ENCODE assay signal across 8 mouse cellular contexts in genomic region chr4:82513426-82513750, GRCm38 (mm10).
DNase-seq lines count a peak whose midpoint lies in the region; ATAC-seq and TF ChIP-seq lines count a peak whose summit lies in the region.

No protein-coding gene starts in this region.

- H3K79me2 ChIP-seq in heart, adult 2 months (replicated peaks; ENCODE audit: control insufficient read depth, insufficient read depth, low read length) = no peaks in the 10 kb centered on the region

- ATAC-seq in liver, embryonic 11.5 days (replicated peaks; ENCODE audit: low FRiP score) = peak; percentile 59; the same call in 1 of the 2 replicates
- no peak for ATAC-seq in stomach, embryonic 16.5 days (ENCODE audit: insufficient read depth, low FRiP score)

- TF ChIP-seq CTCF in heart, adult 2 months (IDR thresholded peaks at IDR 0.05) = no peak
- TF ChIP-seq CTCF in spleen, adult 2 months (IDR thresholded peaks at IDR 0.05; ENCODE audit: extremely low read depth, insufficient read depth, insufficient read length, insufficient replicate concordance) = no peak

- H3K9ac ChIP-seq in heart, adult 2 months (ENCODE audit: low read depth, low read length) = peak overlapping the region; percentile 75
- H3K9ac ChIP-seq in liver, embryonic 11.5 days (ENCODE audit: low read depth, low read length) = peak overlapping the region; percentile 49
- H3K9ac ChIP-seq in stomach, embryonic 16.5 days (ENCODE audit: low read length) = peak overlapping the region; percentile 77

- H3K36me3 ChIP-seq in heart, adult 2 months (ENCODE audit: control insufficient read depth, insufficient read depth, low read length) = peaks cover 6% of the 10 kb centered on the region; the same call in 1 of the 2 replicates
- no peaks in the 10 kb centered on the region for H3K36me3 ChIP-seq in spleen, adult 2 months (ENCODE audit: control insufficient read depth, insufficient read depth, low read length)
- H3K36me3 ChIP-seq in liver, embryonic 11.5 days (ENCODE audit: control insufficient read depth, insufficient read depth, low read length) = no peaks in the 10 kb centered on the region
- no peaks in the 10 kb centered on the region for H3K36me3 ChIP-seq in stomach, embryonic 16.5 days (ENCODE audit: control insufficient read depth, insufficient read depth, low read length)

- TF ChIP-seq EP300 in heart, adult 2 months (IDR thresholded peaks at IDR 0.05; ENCODE audit: insufficient read depth, low read depth, low read length) = no peak

- H3K9me3 ChIP-seq in liver, embryonic 11.5 days (ENCODE audit: control insufficient read depth, low read length) = no peaks in the 10 kb centered on the region
- no peaks in the 10 kb centered on the region for H3K9me3 ChIP-seq in stomach, embryonic 16.5 days (replicated peaks; ENCODE audit: control insufficient read depth, low read length)

- no peaks in the 10 kb centered on the region for H3K27me3 ChIP-seq in heart, adult 2 months (ENCODE audit: control insufficient read depth, insufficient read depth, low read length)
- peaks cover 13% of the 10 kb centered on the region for H3K27me3 ChIP-seq in spleen, adult 2 months (ENCODE audit: control insufficient read depth, insufficient read depth, low read length)
- peaks cover 13% of the 10 kb centered on the region for H3K27me3 ChIP-seq in liver, embryonic 11.5 days (replicated peaks; ENCODE audit: control insufficient read depth, insufficient read depth, low read length)
- no peaks in the 10 kb centered on the region for H3K27me3 ChIP-seq in stomach, embryonic 16.5 days (ENCODE audit: control insufficient read depth, insufficient read depth, low read length)

- peaks cover 6% of the 10 kb centered on the region for H3K4me1 ChIP-seq in heart, adult 2 months (ENCODE audit: control insufficient read depth, insufficient read depth, low read length)
- peaks cover 5% of the 10 kb centered on the region for H3K4me1 ChIP-seq in spleen, adult 2 months (ENCODE audit: control insufficient read depth, insufficient read depth, insufficient read length)
- no peaks in the 10 kb centered on the region for H3K4me1 ChIP-seq in liver, embryonic 11.5 days (replicated peaks; ENCODE audit: control insufficient read depth, insufficient read depth, low read length)
- H3K4me1 ChIP-seq in stomach, embryonic 16.5 days (ENCODE audit: control insufficient read depth, insufficient read depth, low read length) = peaks cover 23% of the 10 kb centered on the region

- WGBS in heart, adult 2 months = 4% methylated on average over 14 of the region's 14 CpGs
- 7% methylated on average over 14 of the region's 14 CpGs for WGBS in spleen, adult 2 months
- WGBS in liver, embryonic 11.5 days = 2% methylated on average over 14 of the region's 14 CpGs
- 1% methylated on average over 14 of the region's 14 CpGs for WGBS in stomach, embryonic 16.5 days

- peak overlapping the region; percentile 64 for H3K27ac ChIP-seq in heart, adult 2 months
- peak overlapping the region; percentile 41; the same call in 1 of the 2 replicates for H3K27ac ChIP-seq in spleen, adult 2 months (ENCODE audit: insufficient read depth, low read length)
- H3K27ac ChIP-seq in liver, embryonic 11.5 days (ENCODE audit: low read depth, low read length) = 0 out of 2 replicates have a peak overlapping the region, but pooled peaks have one; percentile 1
- peak overlapping the region; percentile 98 for H3K27ac ChIP-seq in stomach, embryonic 16.5 days (ENCODE audit: low read length)

- intact Hi-C loops in heart, adult 2 months (cut with DNase I) = no loop called here
- intact Hi-C loops in left cerebral cortex, postnatal 36 days (cut with DNase I) = no loop called here

- DNase-seq in heart, adult 2 months = no peak
- DNase-seq in heart, adult 11 months = no peak
- DNase-seq in spleen, adult 2 months (ENCODE audit: low read depth in 1 of 2, low spot score in 2 of 2) = no peak
- no peak for DNase-seq in spleen, postnatal 14 days (ENCODE audit: low spot score in 2 of 2)
- no peak for DNase-seq in liver, embryonic 11.5 days (ENCODE audit: low spot score)
- no peak for DNase-seq in left cerebral cortex, postnatal 36 days (ENCODE audit: low spot score in 2 of 2)
- no peak for DNase-seq in spleen, adult 12 weeks (ENCODE audit: low spot score)

- peak overlapping the region; percentile 93 for H3K4me2 ChIP-seq in liver, embryonic 11.5 days
- peak overlapping the region; percentile 86 for H3K4me2 ChIP-seq in stomach, embryonic 16.5 days (ENCODE audit: low read depth, low read length)

- TF ChIP-seq POLR2A in heart, adult 2 months (IDR thresholded peaks at IDR 0.05; ENCODE audit: insufficient read depth, low read depth, low read length) = no peak
- no peak for TF ChIP-seq POLR2A in spleen, adult 2 months (IDR thresholded peaks at IDR 0.05; ENCODE audit: low read depth, low read length)

- peak overlapping the region; percentile 48 for H3K4me3 ChIP-seq in heart, adult 2 months
- H3K4me3 ChIP-seq in spleen, adult 2 months (ENCODE audit: extremely low read depth, insufficient read depth, insufficient read length) = peak overlapping the region; percentile 34; the same call in 1 of the 2 replicates
- peak overlapping the region; percentile 51 for H3K4me3 ChIP-seq in liver, embryonic 11.5 days (ENCODE audit: low read depth, low read length)
- H3K4me3 ChIP-seq in stomach, embryonic 16.5 days (replicated peaks; ENCODE audit: low read length) = peak overlapping the region; percentile 59

Comparison
In these comparisons a context has a peak if more than half of its experiments do, and no peak if none do; other contexts are left out.
1. H3K27ac ChIP-seq: peak in every context shown above with its lines; median percentile 98 in stomach, embryonic 16.5 days; 64 in heart, adult 2 months; 41 in spleen, adult 2 months; 1 in liver, embryonic 11.5 days.